Mouse (Mus musculus) lung, embryonic 14.5 days (tissue): ENCODE measurements at regions not wholly inside any gene's neighbourhood (a gene's known extent, or its start where the extent isn't known, plus 50 kb on each side); places are given as distances from the start of the nearest gene placed in this dataset.

ENCODE experiments used
- ATAC-seq: fragments of 200-750 bp; cut with Nextera tagmentation; 2 replicates; pipeline ENCODE4 v1.8.0; 2017; ENCODE audit warnings: mild to moderate bottlenecking, moderate TSS enrichment, moderate library complexity; ENCODE audit not compliant: insufficient read depth
- DNase-seq: peaks from one replicate; pipeline ENCODE4 v3.0.0-alpha.2; 2015
- H3K27ac ChIP-seq: fragments of 300-500 bp; sonication (generic); 2 replicates; pipeline ENCODE4 v1.5.1; 2014; ENCODE audit warnings: low read depth, mild to moderate bottlenecking, moderate library complexity
- H3K27me3 ChIP-seq: fragments of 300-500 bp; sonication (generic); 2 replicates; pipeline ENCODE4 v1.6.1; 2014; ENCODE audit warnings: low read length, control low read depth; ENCODE audit not compliant: insufficient read depth
- H3K36me3 ChIP-seq: fragments of 300-500 bp; sonication (generic); 2 replicates; pipeline ENCODE4 v1.6.1; 2014; ENCODE audit warnings: control low read depth; ENCODE audit not compliant: insufficient read depth
- H3K4me1 ChIP-seq: fragments of 300-500 bp; sonication (generic); 2 replicates; pipeline ENCODE4 v1.6.1; 2014; ENCODE audit warnings: antibody characterized with exemption, control low read depth; ENCODE audit not compliant: insufficient read depth
- H3K4me2 ChIP-seq: fragments of 300-500 bp; sonication (generic); 2 replicates; pipeline ENCODE4 v1.6.1; 2014; ENCODE audit warnings: mild to moderate bottlenecking
- H3K4me3 ChIP-seq: fragments of 300-500 bp; sonication (generic); 2 replicates; pipeline ENCODE4 v1.5.1; 2014; ENCODE audit warnings: low read depth, low read length
- H3K9ac ChIP-seq: fragments of 300-500 bp; sonication (generic); 2 replicates; pipeline ENCODE4 v1.6.1; 2014
- H3K9me3 ChIP-seq: fragments of 300-500 bp; sonication (generic); 2 replicates; pipeline ENCODE4 v1.6.1; 2016; ENCODE audit warnings: low read depth, low read length, control low read depth
- CTCF ChIP-seq: IDR thresholded peaks from 2 replicates; pipeline ENCODE4 v1.5.1; 2016; ENCODE audit warnings: antibody characterized with exemption, low read depth
- WGBS: fragments of 180-500 bp; shearing (Covaris S2); extraction: QIAGEN DNeasy Blood & Tissue Kit; methylation state at CpG from one replicate; pipeline ENCODE4 v1.1.7; 2014; 5-methylcytosine and 5-hydroxymethylcytosine counted together

DNA sequence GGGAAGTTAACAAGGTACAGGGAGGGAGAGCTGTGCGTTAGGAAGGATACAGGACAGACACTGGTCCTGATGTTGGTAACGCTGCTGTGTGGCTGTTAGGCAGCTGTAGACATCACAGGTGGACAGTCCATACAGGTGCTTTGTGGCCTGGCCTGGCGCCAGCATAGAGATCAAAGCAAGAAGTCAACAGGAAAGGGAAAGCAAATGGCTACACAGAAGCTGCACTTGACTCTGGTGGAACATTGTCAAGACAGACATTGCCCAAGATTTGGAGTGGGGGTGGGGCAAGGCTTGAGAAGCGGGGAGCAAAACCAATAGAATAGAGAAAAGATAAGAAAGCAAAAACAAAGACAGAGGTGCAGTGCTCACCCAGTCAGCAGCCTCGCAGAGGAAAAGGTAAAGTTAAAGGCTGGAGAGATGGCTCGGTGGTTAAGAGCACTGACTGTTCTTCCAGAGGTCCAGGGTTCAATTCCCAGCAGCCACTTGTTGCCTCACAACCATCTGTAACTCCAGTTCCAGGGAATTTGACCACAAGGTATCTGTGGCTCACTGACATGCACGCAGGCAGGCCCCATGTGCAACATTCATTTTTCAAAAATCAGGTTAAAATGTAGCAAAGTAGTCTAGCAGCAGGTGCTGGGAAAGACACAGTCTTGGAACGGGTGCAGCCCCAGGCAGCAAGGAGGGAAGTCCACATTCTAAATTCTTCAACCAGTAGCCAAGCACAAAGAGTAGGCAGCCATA, 147.3 kb upstream of the A530016L24Rik start:
- DNase-seq (no peak), ATAC-seq (no peak)
- TF ChIP-seq CTCF: no peak
- Histone ChIP-seq H3K27ac (no peak overlapping the region), H3K4me3 (no peak overlapping the region), H3K36me3 (no peaks in the 10 kb centered on the region), H3K27me3 (no peaks in the 10 kb centered on the region), H3K4me2 (no peak overlapping the region), H3K9ac (no peak overlapping the region), H3K9me3 (peaks cover 2% of the 10 kb centered on the region; the same call in 1 of the 2 replicates), H3K4me1 (no peaks in the 10 kb centered on the region)
- 52% methylated on average over 8 of the region's 8 CpGs for WGBS

DNA sequence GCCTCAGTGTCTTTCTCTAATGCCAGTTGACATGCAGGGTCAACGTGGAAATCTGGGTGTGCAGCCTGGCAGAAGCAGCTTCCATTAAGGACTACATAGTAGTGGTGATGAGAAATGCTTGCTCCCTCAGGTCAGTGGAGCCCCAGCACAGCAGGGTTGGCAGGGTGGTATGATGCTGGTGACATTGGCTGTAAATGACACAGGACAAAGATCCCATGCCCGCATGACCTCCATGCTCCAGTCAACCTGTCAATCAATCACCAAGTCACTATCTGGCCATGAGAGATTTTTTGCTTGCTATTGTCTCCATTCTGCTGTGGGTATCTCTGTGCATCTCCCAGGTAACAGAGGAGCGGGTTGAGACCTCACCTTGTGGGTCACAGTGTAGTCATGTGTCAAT, 146.2 kb upstream of the A530016L24Rik start:
- H3K4me2 ChIP-seq: no peak overlapping the region
- WGBS: 80% methylated on average over 3 of the region's 3 CpGs
- ATAC-seq (no peak), DNase-seq (no peak)
- no peaks in the 10 kb centered on the region for H3K4me1 ChIP-seq
- no peak overlapping the region for H3K27ac ChIP-seq
- H3K27me3 ChIP-seq: no peaks in the 10 kb centered on the region
- no peaks in the 10 kb centered on the region for H3K36me3 ChIP-seq
- H3K4me3 ChIP-seq: no peak overlapping the region
- TF ChIP-seq CTCF: no peak
- no peak overlapping the region for H3K9ac ChIP-seq
- H3K9me3 ChIP-seq: peaks cover 4% of the 10 kb centered on the region; the same call in 1 of the 2 replicates

DNA sequence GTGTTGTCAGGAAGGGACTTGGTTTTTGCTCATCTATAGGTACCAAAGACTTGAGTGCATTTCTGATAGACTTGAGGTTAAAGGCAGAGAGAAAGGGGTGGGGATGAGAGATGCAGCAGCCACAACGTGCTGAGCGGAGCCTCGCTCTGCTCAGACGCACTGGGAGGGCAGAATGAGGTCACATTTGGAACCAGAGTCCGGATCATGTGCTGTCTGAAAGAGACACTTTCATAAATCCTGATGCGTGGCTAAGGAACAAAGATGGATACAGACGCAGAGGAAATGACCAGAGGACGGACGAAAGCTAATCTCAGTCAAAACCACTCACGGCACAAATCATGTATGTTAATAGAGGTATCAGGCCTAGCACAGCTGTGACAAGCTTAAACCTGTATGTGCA, 145.0 kb upstream of the A530016L24Rik start:
- no peak overlapping the region for H3K4me2 ChIP-seq
- H3K9me3 ChIP-seq: peaks cover 4% of the 10 kb centered on the region; the same call in 1 of the 2 replicates
- H3K27ac ChIP-seq: no peak overlapping the region
- H3K4me3 ChIP-seq: no peak overlapping the region
- 45% methylated on average over 10 of the region's 10 CpGs for WGBS
- TF ChIP-seq CTCF: no peak
- no peaks in the 10 kb centered on the region for H3K4me1 ChIP-seq
- ATAC-seq: no peak
- no peaks in the 10 kb centered on the region for H3K36me3 ChIP-seq
- H3K27me3 ChIP-seq: no peaks in the 10 kb centered on the region
- DNase-seq: no peak
- H3K9ac ChIP-seq: no peak overlapping the region

DNA sequence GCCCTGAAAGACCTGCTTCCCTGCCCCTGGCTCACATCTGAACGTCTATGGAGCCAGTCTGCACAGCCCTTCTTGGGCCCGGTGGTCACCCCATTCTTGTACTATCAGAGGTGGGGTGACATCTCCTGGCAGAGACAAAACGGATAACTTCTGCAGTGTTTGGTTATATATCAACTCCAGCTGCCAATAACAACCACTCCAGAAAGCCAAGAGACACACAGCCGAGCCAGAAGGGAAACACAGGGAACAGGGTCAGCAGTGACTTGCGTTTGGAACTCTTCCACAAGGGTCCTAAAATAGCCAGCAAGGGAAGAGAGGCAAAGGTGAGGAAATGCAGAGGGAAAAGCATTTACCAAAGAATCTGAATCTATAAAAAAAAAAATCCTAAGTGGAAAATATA, 143.5 kb upstream of the A530016L24Rik start:
- H3K27me3 ChIP-seq: no peaks in the 10 kb centered on the region
- no peak for ATAC-seq
- 42% methylated on average over 5 of the region's 5 CpGs for WGBS

DNA sequence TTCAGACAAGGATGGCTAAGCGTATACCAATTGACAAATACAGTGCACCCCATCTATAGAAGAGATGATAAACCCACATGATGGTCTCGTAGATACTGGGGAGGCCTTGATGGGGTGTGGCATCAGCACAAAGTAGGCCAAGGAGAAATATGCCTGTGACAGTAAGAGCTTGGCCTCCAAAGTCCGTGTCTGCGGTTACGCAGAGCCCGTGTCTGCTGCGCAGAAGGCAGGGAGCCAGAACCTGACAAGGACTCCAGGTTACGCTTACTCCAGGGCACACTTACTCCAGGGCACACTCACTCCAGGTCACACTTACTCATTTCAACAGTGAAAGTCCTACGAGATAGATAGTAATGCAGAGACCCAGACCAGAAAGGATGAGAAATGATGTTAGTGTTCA, 141.1 kb upstream of the A530016L24Rik start:
- H3K9ac ChIP-seq: no peak overlapping the region
- H3K4me3 ChIP-seq: no peak overlapping the region
- no peak for ATAC-seq
- DNase-seq: no peak
- no peaks in the 10 kb centered on the region for H3K36me3 ChIP-seq
- WGBS: 95% methylated on average over 9 of the region's 9 CpGs
- H3K27ac ChIP-seq: no peak overlapping the region
- H3K9me3 ChIP-seq: peaks cover 4% of the 10 kb centered on the region; the same call in 1 of the 2 replicates
- H3K27me3 ChIP-seq: 0 out of 2 replicates have a peak, but pooled peaks cover 5% of the 10 kb centered on the region
- no peaks in the 10 kb centered on the region for H3K4me1 ChIP-seq
- no peak overlapping the region for H3K4me2 ChIP-seq
- no peak for TF ChIP-seq CTCF

More for the DNA sequence above, 143.5 kb upstream of the A530016L24Rik start:
- Histone ChIP-seq H3K4me3 (no peak overlapping the region), H3K36me3 (no peaks in the 10 kb centered on the region), H3K9ac (no peak overlapping the region), H3K4me2 (no peak overlapping the region), H3K27ac (no peak overlapping the region), H3K9me3 (peaks cover 4% of the 10 kb centered on the region; the same call in 1 of the 2 replicates), H3K4me1 (no peaks in the 10 kb centered on the region)
- no peak for DNase-seq
- TF ChIP-seq CTCF: no peak

DNA sequence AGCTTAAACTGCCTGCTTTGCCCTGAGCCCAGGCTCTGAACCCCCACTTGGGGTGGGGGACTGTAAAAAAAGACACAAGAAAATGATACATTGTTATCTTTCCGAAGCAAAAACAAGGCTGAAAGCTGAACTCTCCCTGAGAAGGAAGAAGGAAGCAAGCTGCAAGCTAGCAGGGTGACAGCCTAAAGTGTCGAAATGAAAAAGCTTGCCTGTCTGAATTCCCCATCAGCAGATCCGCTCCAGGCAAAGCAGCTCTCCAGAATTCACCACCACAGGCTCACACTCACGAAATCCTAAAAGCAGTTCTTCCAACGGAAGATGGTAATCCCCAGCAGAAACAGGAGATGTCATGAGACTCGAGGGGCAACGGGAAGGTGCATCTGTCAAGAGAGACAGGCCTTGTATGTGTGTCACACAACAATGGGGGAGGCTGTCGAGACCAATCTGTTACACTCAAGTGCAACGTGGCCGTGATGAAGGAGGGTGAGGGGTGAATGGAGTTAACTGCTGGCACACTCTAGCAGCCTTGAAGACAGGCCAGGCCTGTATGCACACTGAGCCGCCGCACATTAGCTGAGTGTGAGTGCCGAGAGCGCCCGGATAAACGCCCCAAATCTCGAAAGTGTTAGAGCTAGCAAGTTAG, 139.5 kb upstream of the A530016L24Rik start:
- no peak for TF ChIP-seq CTCF
- Histone ChIP-seq H3K27ac (no peak overlapping the region), H3K9me3 (peaks cover 4% of the 10 kb centered on the region; the same call in 1 of the 2 replicates), H3K4me1 (no peaks in the 10 kb centered on the region), H3K9ac (no peak overlapping the region), H3K4me3 (no peak overlapping the region), H3K4me2 (no peak overlapping the region), H3K27me3 (0 out of 2 replicates have a peak, but pooled peaks cover 5% of the 10 kb centered on the region), H3K36me3 (no peaks in the 10 kb centered on the region)
- 16% methylated on average over 17 of the region's 17 CpGs for WGBS
- ATAC-seq (peak; percentile 38; the same call in 1 of the 2 replicates), DNase-seq (peak; percentile 61)

DNA sequence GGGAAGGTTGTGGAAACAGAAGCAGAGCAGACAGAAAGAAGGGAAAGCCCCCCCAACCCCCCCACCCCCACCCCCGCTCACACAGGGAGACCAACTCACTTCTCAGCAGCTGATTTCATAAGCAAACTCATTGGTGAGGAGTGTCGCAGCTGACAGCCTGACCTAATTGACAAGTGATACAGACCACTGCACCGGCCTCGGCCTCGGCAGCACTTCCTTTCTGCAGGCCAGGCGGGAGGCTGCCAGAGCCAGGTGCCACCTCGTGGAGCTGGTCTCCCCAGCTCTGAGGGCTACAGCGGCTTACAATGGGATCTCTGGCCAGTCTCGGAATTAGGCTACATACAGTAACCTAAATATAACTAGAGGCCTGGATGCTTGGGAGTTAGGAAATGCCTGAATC, 138.5 kb upstream of the A530016L24Rik start:
- DNase-seq: no peak
- Histone ChIP-seq H3K4me3 (no peak overlapping the region), H3K27me3 (0 out of 2 replicates have a peak, but pooled peaks cover 5% of the 10 kb centered on the region), H3K27ac (no peak overlapping the region), H3K9me3 (peaks cover 4% of the 10 kb centered on the region; the same call in 1 of the 2 replicates), H3K4me1 (no peaks in the 10 kb centered on the region), H3K9ac (no peak overlapping the region), H3K4me2 (no peak overlapping the region), H3K36me3 (no peaks in the 10 kb centered on the region)
- WGBS: 25% methylated on average over 9 of the region's 9 CpGs
- no peak for ATAC-seq
- no peak for TF ChIP-seq CTCF
